Mouse (Mus musculus) forebrain, embryonic 11.5 days (tissue): ENCODE measurements around the gene Fxn. TPM values are rescaled to one million over a fixed set of nuclear protein-coding genes. Genes with fewer than 3 reads are reported as not detected.

Source experiments
- ATAC-seq: fragments of 200-750 bp; cut with Nextera tagmentation; replicated peaks from 2 replicates; pipeline ENCODE4 v1.8.0; 2017; ENCODE audit warnings: moderate TSS enrichment; ENCODE audit not compliant: low FRiP score
- DNase-seq: peaks from one replicate; pipeline ENCODE4 v3.0.0-alpha.2; 2017; ENCODE audit warnings: low spot score
- H3K27ac ChIP-seq: fragments of 300-500 bp; sonication (generic); 2 replicates; pipeline ENCODE4 v1.5.1; 2014; ENCODE audit warnings: low read depth, low read length
- H3K27me3 ChIP-seq: fragments of 300-500 bp; sonication (generic); 2 replicates; pipeline ENCODE4 v1.6.1; 2014; ENCODE audit warnings: mild to moderate bottlenecking, low read length, mixed read lengths; ENCODE audit not compliant: control insufficient read depth, insufficient read depth
- H3K36me3 ChIP-seq: fragments of 300-500 bp; sonication (generic); 2 replicates; pipeline ENCODE4 v1.6.1; 2014; ENCODE audit warnings: mild to moderate bottlenecking, low read length, moderate library complexity, mixed read lengths; ENCODE audit not compliant: control insufficient read depth, insufficient read depth
- H3K4me1 ChIP-seq: fragments of 300-500 bp; sonication (generic); replicated peaks from 2 replicates; pipeline ENCODE4 v1.6.1; 2014; ENCODE audit warnings: low read length, mixed read lengths; ENCODE audit not compliant: control insufficient read depth, insufficient read depth
- H3K4me2 ChIP-seq: fragments of 300-500 bp; sonication (generic); 2 replicates; pipeline ENCODE4 v1.6.1; 2014; ENCODE audit warnings: low read depth, mild to moderate bottlenecking, low read length, moderate library complexity, mixed read lengths; ENCODE audit not compliant: severe bottlenecking
- H3K4me3 ChIP-seq: fragments of 300-500 bp; sonication (generic); 2 replicates; pipeline ENCODE4 v1.5.1; 2014; ENCODE audit warnings: low read depth, low read length
- H3K9ac ChIP-seq: fragments of 300-500 bp; sonication (generic); 2 replicates; pipeline ENCODE4 v1.6.1; 2014; ENCODE audit warnings: low read length
- H3K9me3 ChIP-seq: fragments of 300-500 bp; sonication (generic); 2 replicates; pipeline ENCODE4 v1.6.1; 2016; ENCODE audit warnings: low read length, mixed read lengths; ENCODE audit not compliant: control insufficient read depth
- WGBS: fragments of 180-500 bp; shearing (Covaris S2); extraction: QIAGEN DNeasy Blood & Tissue Kit; methylation state at CpG from one replicate; pipeline ENCODE4 v1.1.7; 2014; 5-methylcytosine and 5-hydroxymethylcytosine counted together
- polyA plus RNA-seq: library from polyadenylated mRNA; unstranded; fragments of >200 nt; fragmentation: Nextera tagmentation; extraction: Ambion mirVana; gene quantifications from 2 replicates; pipeline ENCODE4 v1.2.1, GENCODE M21; 2014

The Fxn gene
- 53.3 and 56.8 TPM in 2 replicates for polyA plus RNA-seq

- Histone ChIP-seq H3K9ac (peak within 1 kb of the TSS; percentile 81), H3K27ac (peak within 1 kb of the TSS; percentile 79), H3K9me3 (no peaks in the 10 kb centered on the region), H3K27me3 (no peaks in the 10 kb centered on the region), H3K4me2 (peak within 1 kb of the TSS; percentile 79), H3K4me1 (peaks cover 4% of the 10 kb centered on the region; the same call in 1 of the 2 replicates), H3K36me3 (no peaks in the 10 kb centered on the region; the same call in 1 of the 2 replicates), H3K4me3 (peak within 1 kb of the TSS; percentile 58)
- WGBS: 0% methylated on average over 12 of the region's 22 CpGs
- peak; percentile 85 for DNase-seq
- ATAC-seq: peak; percentile 96
Measured at GRCm38 (mm10) chr19:24280601-24281228, at the start of gene Fxn. Gene Fxn (minus strand): TSS chr19:24280605.

- ATAC-seq: no peak
- no peak overlapping the region for H3K9ac ChIP-seq
- WGBS: 86% methylated on average over 2 of the region's 2 CpGs
Measured at GRCm38 (mm10) chr19:24327921-24328320, 47.5 kb upstream of the Fxn start.

GRCm38 (mm10) chr19:24326969-24327368 is 46.6 kb upstream of the Fxn start:
- H3K27ac ChIP-seq: no peak overlapping the region
- ATAC-seq (no peak; the same call in 1 of the 2 replicates), DNase-seq (no peak)
- peaks cover 6% of the 10 kb centered on the region; the same call in 1 of the 2 replicates for H3K4me1 ChIP-seq
- no peak overlapping the region for H3K9ac ChIP-seq
- H3K4me2 ChIP-seq: no peak overlapping the region
- no peaks in the 10 kb centered on the region for H3K36me3 ChIP-seq
- H3K9me3 ChIP-seq: no peaks in the 10 kb centered on the region
- no peak overlapping the region for H3K4me3 ChIP-seq
- H3K27me3 ChIP-seq: no peaks in the 10 kb centered on the region
- 23% methylated on average over 1 of the region's 1 CpGs for WGBS

More at GRCm38 (mm10) chr19:24327921-24328320, 47.5 kb upstream of the Fxn start:
- Histone ChIP-seq H3K4me2 (no peak overlapping the region), H3K27me3 (no peaks in the 10 kb centered on the region), H3K9me3 (no peaks in the 10 kb centered on the region), H3K4me3 (no peak overlapping the region), H3K27ac (no peak overlapping the region), H3K4me1 (peaks cover 6% of the 10 kb centered on the region; the same call in 1 of the 2 replicates), H3K36me3 (no peaks in the 10 kb centered on the region)
- no peak for DNase-seq

GRCm38 (mm10) chr19:24325692-24326091 is 45.3 kb upstream of the Fxn start:
- no peak for ATAC-seq
- 84% methylated on average over 6 of the region's 6 CpGs for WGBS

GRCm38 (mm10) chr19:24323841-24324613 is 43.6 kb upstream of the Fxn start:
- no peak for DNase-seq
- H3K27ac ChIP-seq: no peak overlapping the region

More at GRCm38 (mm10) chr19:24325692-24326091, 45.3 kb upstream of the Fxn start:
- Histone ChIP-seq H3K9ac (no peak overlapping the region), H3K4me2 (no peak overlapping the region), H3K27ac (no peak overlapping the region), H3K9me3 (no peaks in the 10 kb centered on the region), H3K4me1 (peaks cover 6% of the 10 kb centered on the region; the same call in 1 of the 2 replicates), H3K4me3 (no peak overlapping the region), H3K36me3 (no peaks in the 10 kb centered on the region), H3K27me3 (no peaks in the 10 kb centered on the region)
- DNase-seq: no peak

GRCm38 (mm10) chr19:24321900-24322311 is 41.5 kb upstream of the Fxn start:
- 93% methylated on average over 8 of the region's 8 CpGs for WGBS
- DNase-seq (no peak), ATAC-seq (no peak)
- H3K36me3 ChIP-seq: no peaks in the 10 kb centered on the region
- H3K27ac ChIP-seq: no peak overlapping the region
- no peak overlapping the region for H3K9ac ChIP-seq
- no peak overlapping the region for H3K4me2 ChIP-seq
- H3K27me3 ChIP-seq: no peaks in the 10 kb centered on the region
- peaks cover 11% of the 10 kb centered on the region; the same call in 1 of the 2 replicates for H3K4me1 ChIP-seq
- H3K9me3 ChIP-seq: no peaks in the 10 kb centered on the region
- no peak overlapping the region for H3K4me3 ChIP-seq

More at GRCm38 (mm10) chr19:24323841-24324613, 43.6 kb upstream of the Fxn start:
- Histone ChIP-seq H3K9ac (no peak overlapping the region), H3K9me3 (no peaks in the 10 kb centered on the region), H3K4me3 (no peak overlapping the region), H3K27me3 (no peaks in the 10 kb centered on the region), H3K36me3 (no peaks in the 10 kb centered on the region), H3K4me2 (no peak overlapping the region), H3K4me1 (peaks cover 6% of the 10 kb centered on the region; the same call in 1 of the 2 replicates)
- ATAC-seq: no peak
- WGBS: 41% methylated on average over 10 of the region's 10 CpGs

- H3K4me1 ChIP-seq: peaks cover 10% of the 10 kb centered on the region; the same call in 1 of the 2 replicates
- H3K36me3 ChIP-seq: no peaks in the 10 kb centered on the region
- DNase-seq: no peak
- 85% methylated on average over 6 of the region's 6 CpGs for WGBS
- H3K27me3 ChIP-seq: no peaks in the 10 kb centered on the region
- no peaks in the 10 kb centered on the region for H3K9me3 ChIP-seq
- no peak overlapping the region for H3K9ac ChIP-seq
- H3K4me3 ChIP-seq: no peak overlapping the region
- no peak overlapping the region for H3K27ac ChIP-seq
- H3K4me2 ChIP-seq: no peak overlapping the region
- ATAC-seq: no peak
Measured at GRCm38 (mm10) chr19:24321211-24321899, 41.0 kb upstream of the Fxn start.

GRCm38 (mm10) chr19:24318172-24318571 is 37.8 kb upstream of the Fxn start:
- Histone ChIP-seq H3K36me3 (no peaks in the 10 kb centered on the region), H3K4me3 (no peak overlapping the region), H3K4me2 (no peak overlapping the region), H3K27ac (no peak overlapping the region), H3K4me1 (peaks cover 5% of the 10 kb centered on the region; the same call in 1 of the 2 replicates), H3K9me3 (no peaks in the 10 kb centered on the region), H3K27me3 (no peaks in the 10 kb centered on the region), H3K9ac (no peak overlapping the region)
- ATAC-seq: no peak
- WGBS: 86% methylated on average over 10 of the region's 10 CpGs
- no peak for DNase-seq
